Mouse (Mus musculus) erythroblast, embryonic 14.5 days (primary cell): ENCODE measurements around the gene 4930469K13Rik. TPM values are rescaled to one million over a fixed set of nuclear protein-coding genes. Genes with fewer than 3 reads are reported as not detected.
A peak's percentile ranks its signal among the peaks of the same experiment; 100 is the strongest.

Experiments used
- H3K27me3 ChIP-seq: 2 replicates; pipeline ENCODE4 v1.6.1; 2012; ENCODE audit warnings: inconsistent platforms; ENCODE audit not compliant: control insufficient read depth
- H3K36me3 ChIP-seq: 2 replicates; pipeline ENCODE4 v1.6.1; 2012; ENCODE audit warnings: mild to moderate bottlenecking, inconsistent platforms; ENCODE audit not compliant: control insufficient read depth
- H3K4me1 ChIP-seq: 2 replicates; pipeline ENCODE4 v1.6.1; 2012; ENCODE audit warnings: inconsistent platforms; ENCODE audit not compliant: control insufficient read depth
- H3K4me3 ChIP-seq: replicated peaks from 2 replicates; pipeline ENCODE3; 2012; ENCODE audit warnings: moderate library complexity, mild to moderate bottlenecking, inconsistent platforms
- H3K9me3 ChIP-seq: 2 replicates; pipeline ENCODE4 v1.6.1; 2012; ENCODE audit warnings: low read length, inconsistent platforms, mixed read lengths; ENCODE audit not compliant: control insufficient read depth
- GATA1 ChIP-seq: IDR thresholded peaks from 2 replicates; pipeline ENCODE4 v1.6.1; 2012; ENCODE audit warnings: low read length, inconsistent platforms, mixed read lengths
- TAL1 ChIP-seq: IDR thresholded peaks from 3 replicates; pipeline ENCODE4 v1.6.1; 2012; ENCODE audit warnings: low read length, inconsistent platforms, mixed read lengths
- polyA plus RNA-seq: library from polyadenylated mRNA; stranded (reverse); fragments of >175 nt; gene quantifications from 2 replicates; pipeline ENCODE4 v1.2.3, GENCODE M21; 2012

Gene 4930469K13Rik
- polyA plus RNA-seq, 1 experiment, result not detected

DNA sequence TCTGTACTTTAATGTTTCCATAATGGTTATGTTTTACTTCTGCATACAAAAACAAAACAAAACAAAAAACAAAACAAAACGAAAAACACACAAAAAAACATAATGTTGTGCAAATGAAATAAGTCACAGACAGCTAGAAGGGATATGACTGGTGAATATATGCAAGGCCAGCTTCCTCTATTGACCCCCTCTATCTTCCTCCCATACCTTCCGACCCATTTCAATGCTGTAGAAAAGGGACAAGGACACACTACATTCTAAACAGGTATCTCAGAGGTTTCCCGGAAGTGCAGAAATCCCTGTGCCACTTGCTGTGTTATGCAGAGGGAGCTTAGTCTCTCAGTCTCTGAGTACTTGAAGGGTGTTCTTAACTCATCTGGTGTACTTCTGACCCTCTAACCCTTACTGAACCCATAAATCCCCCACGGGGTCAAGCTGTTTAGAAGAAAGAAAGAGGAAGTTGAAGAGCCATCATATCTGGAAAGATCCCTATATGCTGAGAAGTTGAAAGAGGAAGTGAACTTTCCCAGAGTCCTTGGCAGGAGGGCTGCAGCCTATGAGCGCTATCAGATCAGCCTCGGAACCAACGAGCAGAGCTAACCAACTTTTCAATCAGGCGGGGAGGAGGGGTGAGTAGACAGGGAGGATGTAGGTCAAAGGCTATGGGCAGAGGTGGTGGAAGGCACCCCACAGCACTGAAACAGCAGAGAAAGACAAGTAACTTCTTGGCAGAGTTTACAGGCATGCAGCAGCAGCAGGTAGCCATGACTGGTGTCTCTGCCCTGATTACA is 67.1 kb downstream of the 4930469K13Rik start:
- Histone ChIP-seq H3K36me3 (no peaks in the 10 kb centered on the region), H3K9me3 (no peaks in the 10 kb centered on the region; the same call in 1 of the 2 replicates), H3K4me3 (no peak overlapping the region), H3K27me3 (no peaks in the 10 kb centered on the region), H3K4me1 (no peaks in the 10 kb centered on the region; the same call in 1 of the 2 replicates)
- TF ChIP-seq TAL1 (no peak), GATA1 (no peak)

DNA sequence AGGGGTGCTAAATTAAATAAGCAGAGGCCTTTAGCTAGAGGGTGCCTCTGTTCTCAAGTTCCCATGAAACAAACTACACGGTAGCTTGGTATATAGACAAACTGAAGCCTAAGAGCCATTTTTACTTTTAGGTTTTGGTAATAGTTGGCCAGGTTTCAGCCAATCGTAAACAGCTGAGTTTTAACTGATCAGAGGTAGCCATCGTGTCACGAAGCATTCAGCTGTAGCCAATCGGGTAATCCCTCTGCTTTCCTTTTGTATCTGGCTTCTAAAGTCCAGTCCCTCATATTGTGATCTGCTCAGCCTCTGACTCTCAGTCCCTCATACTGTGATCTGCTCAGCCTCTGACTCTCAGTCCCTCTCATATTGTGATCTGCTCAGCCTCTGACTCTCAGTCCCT is 68.7 kb downstream of the 4930469K13Rik start:
- no peaks in the 10 kb centered on the region for H3K36me3 ChIP-seq

DNA sequence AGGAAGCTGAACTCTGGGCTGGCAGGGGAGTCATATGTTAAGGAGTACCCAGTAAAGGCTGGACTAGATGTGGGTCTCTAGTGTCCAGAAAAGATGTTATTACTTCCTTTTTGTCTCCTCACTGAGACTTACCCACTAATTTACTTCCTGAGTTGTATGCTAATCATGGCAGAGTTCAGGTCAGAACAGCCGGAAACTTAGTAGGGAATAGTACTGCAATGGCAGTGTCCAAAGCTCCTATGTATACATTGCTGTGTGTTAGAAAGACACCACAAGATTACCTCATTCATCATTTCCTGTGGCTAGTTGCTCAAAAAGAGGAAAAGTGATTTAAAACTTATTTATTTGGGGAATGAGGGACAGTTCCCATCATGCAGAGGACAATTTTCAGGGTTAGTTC is 73.3 kb downstream of the 4930469K13Rik start:
- no peaks in the 10 kb centered on the region for H3K9me3 ChIP-seq
- no peaks in the 10 kb centered on the region for H3K4me1 ChIP-seq
- H3K36me3 ChIP-seq, result no peaks in the 10 kb centered on the region
- no peaks in the 10 kb centered on the region for H3K27me3 ChIP-seq
- H3K4me3 ChIP-seq, result no peak overlapping the region
- TF ChIP-seq TAL1 (no peak), GATA1 (no peak)

More for the DNA sequence above, 68.7 kb downstream of the 4930469K13Rik start:
- H3K4me3 ChIP-seq, result no peak overlapping the region
- H3K9me3 ChIP-seq, result no peaks in the 10 kb centered on the region
- no peaks in the 10 kb centered on the region; the same call in 1 of the 2 replicates for H3K4me1 ChIP-seq
- H3K27me3 ChIP-seq, result no peaks in the 10 kb centered on the region
- TF ChIP-seq TAL1, result no peak
- no peak for TF ChIP-seq GATA1

DNA sequence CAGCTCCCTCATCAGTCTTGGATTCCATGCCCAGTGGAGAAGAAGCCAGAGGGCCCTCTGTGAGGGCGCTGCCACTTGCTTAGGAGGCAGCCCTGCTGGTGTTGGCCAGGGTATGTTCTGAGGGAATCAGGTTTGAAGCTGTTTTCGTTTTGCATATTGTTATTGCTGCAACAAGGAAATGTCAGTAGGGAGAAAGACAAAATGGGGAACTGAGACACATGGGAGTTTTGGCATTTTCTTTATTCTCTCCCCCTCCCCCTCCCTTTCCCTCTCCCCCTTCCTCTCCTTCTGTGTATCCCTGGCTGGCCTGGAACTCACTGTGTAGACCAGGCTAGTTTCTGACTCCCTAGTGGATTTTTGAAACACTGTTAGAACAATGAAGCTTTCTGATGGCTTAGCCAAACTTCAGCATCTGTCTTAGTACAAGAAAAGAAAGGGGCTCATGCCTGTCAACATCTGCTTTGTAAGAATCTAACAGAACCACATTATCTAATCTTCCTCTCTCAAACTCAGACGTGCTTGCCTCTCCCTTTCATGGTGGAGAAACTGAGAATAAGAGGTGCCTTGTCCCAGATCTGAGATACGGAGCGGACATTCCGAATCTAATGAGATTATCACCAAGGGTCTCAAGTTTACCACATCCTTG is 86.2 kb downstream of the 4930469K13Rik start:
- Histone ChIP-seq H3K36me3 (no peaks in the 10 kb centered on the region), H3K27me3 (no peaks in the 10 kb centered on the region), H3K9me3 (no peaks in the 10 kb centered on the region), H3K4me1 (peaks cover 9% of the 10 kb centered on the region), H3K4me3 (no peak overlapping the region)
- TF ChIP-seq TAL1 (no peak), GATA1 (no peak)

DNA sequence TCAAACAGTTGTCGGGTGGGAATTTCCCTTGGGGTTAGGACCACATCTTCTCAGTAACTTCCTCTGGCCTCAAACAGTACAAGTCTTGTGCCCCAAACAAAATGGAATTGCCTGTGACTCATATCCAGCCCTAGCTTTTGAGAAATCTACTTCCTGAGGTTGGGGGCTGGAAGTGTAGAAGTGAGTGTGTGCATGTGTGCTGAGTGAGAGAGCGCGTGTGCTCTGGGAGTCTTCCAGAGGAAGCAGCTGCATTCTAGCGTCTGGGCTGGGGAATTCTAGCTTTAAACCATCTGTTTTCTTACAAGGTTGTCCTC is 87.5 kb downstream of the 4930469K13Rik start:
- H3K27me3 ChIP-seq, result no peaks in the 10 kb centered on the region
- TF ChIP-seq TAL1 (no peak), GATA1 (no peak)

DNA sequence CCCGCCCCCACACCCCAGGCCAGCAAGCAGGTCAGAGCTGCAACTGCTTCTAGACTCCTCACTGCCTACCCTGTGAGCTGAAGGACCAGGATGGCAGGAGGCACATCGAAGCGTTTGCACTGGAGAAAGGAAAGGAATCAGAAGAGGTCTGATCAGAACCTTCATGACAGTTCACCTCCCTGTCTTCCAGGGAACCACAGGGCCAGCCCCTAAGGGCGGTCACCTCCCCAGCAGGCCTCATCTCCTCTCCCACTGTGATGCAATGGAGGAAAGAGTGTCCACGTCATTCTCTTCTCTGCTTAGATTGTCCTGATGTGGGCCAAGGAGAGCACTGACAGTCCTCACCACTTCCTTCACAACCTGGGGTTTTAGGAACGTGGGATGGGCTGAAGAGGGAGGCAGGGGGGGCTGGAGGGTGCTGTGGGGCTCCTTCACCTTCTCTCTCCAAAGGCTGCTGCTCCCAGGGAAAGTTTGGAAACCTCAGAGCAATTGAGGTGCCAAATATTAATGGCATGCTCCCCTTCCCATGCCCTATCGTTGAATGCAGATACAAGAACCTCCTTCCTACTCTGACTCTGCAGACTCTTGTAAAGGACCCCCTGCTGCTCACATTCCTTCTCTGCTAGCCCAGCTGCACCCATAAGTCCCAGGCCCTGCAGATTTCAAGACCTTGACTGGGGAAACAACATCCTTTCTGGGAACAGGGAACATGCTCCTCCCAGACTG is 88.1 kb downstream of the 4930469K13Rik start:
- H3K4me1 ChIP-seq, result peaks cover 9% of the 10 kb centered on the region
- TF ChIP-seq TAL1 (no peak), GATA1 (no peak)
- H3K4me3 ChIP-seq, result no peak overlapping the region
- no peaks in the 10 kb centered on the region for H3K36me3 ChIP-seq
- H3K27me3 ChIP-seq, result no peaks in the 10 kb centered on the region
- no peaks in the 10 kb centered on the region for H3K9me3 ChIP-seq

More for the DNA sequence above, 87.5 kb downstream of the 4930469K13Rik start:
- no peaks in the 10 kb centered on the region for H3K9me3 ChIP-seq
- no peaks in the 10 kb centered on the region for H3K36me3 ChIP-seq
- peaks cover 9% of the 10 kb centered on the region for H3K4me1 ChIP-seq
- no peak overlapping the region for H3K4me3 ChIP-seq

- H3K4me3 ChIP-seq, result no peak overlapping the region
- no peaks in the 10 kb centered on the region for H3K36me3 ChIP-seq
- peaks cover 9% of the 10 kb centered on the region for H3K4me1 ChIP-seq
- H3K27me3 ChIP-seq, result no peaks in the 10 kb centered on the region
- no peaks in the 10 kb centered on the region for H3K9me3 ChIP-seq
- TF ChIP-seq GATA1 (no peak), TAL1 (no peak)
Observed at GRCm38 (mm10) chr11:34009316-34010087, 88.9 kb downstream of the 4930469K13Rik start.

DNA sequence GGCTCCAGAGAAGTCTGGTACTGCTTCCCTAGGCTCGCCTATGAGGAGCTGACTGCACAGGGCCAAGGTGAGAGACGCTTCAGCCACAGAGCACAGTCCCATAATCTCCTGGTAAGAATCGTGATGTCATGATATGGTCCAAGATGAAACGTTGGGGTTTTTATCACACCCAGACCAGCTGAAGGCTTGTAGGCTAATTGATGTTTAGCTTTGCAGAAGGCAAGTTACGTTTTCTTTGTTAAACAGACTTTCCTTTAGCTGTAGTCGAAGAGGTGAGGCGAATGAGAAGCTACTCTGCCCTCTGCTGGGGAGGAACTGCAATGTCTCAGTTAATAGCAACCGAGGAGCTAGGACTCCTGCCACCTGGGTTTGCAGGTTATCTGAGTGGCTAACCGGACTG is 89.7 kb downstream of the 4930469K13Rik start:
- Histone ChIP-seq H3K27me3 (no peaks in the 10 kb centered on the region), H3K4me3 (peak overlapping the region; percentile 17), H3K4me1 (peaks cover 9% of the 10 kb centered on the region), H3K9me3 (no peaks in the 10 kb centered on the region), H3K36me3 (no peaks in the 10 kb centered on the region)
- TF ChIP-seq GATA1 (no peak), TAL1 (no peak)

- TF ChIP-seq GATA1, result no peak
- no peak for TF ChIP-seq TAL1
- Histone ChIP-seq H3K4me1 (peaks cover 9% of the 10 kb centered on the region), H3K36me3 (no peaks in the 10 kb centered on the region), H3K4me3 (peak overlapping the region; percentile 17), H3K9me3 (no peaks in the 10 kb centered on the region), H3K27me3 (no peaks in the 10 kb centered on the region)
Observed at GRCm38 (mm10) chr11:34008214-34008613, 90.1 kb downstream of the 4930469K13Rik start.
